8 mouse cellular contexts compared by ENCODE assay signal in genomic region chr10:88356983-88357559, GRCm38 (mm10). TPM values are rescaled to one million over a fixed set of nuclear protein-coding genes. Genes with fewer than 3 reads are reported as not detected.
DNase-seq lines count a peak whose midpoint lies in the region; ATAC-seq and TF ChIP-seq lines count a peak whose summit lies in the region.

No protein-coding gene starts in this region.

- H3K27ac ChIP-seq in hindbrain, embryonic 14.5 days = no peak overlapping the region

- peak; percentile 77 for ATAC-seq in hindbrain, embryonic 14.5 days (ENCODE audit: low FRiP score)

- no peak for TF ChIP-seq CTCF in E14TG2a.4 (conservative IDR thresholded peaks at IDR 0.05; ENCODE audit: low read length)

- H3K36me3 ChIP-seq in E14TG2a.4 (ENCODE audit: insufficient read depth, low read length) = no peaks in the 10 kb centered on the region
- no peaks in the 10 kb centered on the region for H3K36me3 ChIP-seq in hindbrain, embryonic 14.5 days (replicated peaks; ENCODE audit: control insufficient read depth, insufficient read depth)

- peak overlapping the region; percentile 78 for H3K4me3 ChIP-seq in E14TG2a.4 (replicated peaks; ENCODE audit: low read length)
- H3K4me3 ChIP-seq in hindbrain, embryonic 14.5 days (replicated peaks; ENCODE audit: low read length) = peak overlapping the region; percentile 50

- DNase-seq in brain, adult 2 months (ENCODE audit: low read depth, low spot score) = peak; percentile 66
- peak; percentile 71 for DNase-seq in gastrocnemius, adult 18-20 months (ENCODE audit: low spot score)
- peak; percentile 45 for DNase-seq in hindbrain, embryonic 14.5 days (ENCODE audit: low spot score)
- peak; percentile 51 for DNase-seq in layer of hippocampus, postnatal 36 days
- DNase-seq in lung, postnatal 36 days = peak; percentile 85
- DNase-seq in retina, embryonic 14.5 days (ENCODE audit: low spot score) = peak; percentile 53
- DNase-seq in thymus, postnatal 4 days = peak; percentile 72

- no peaks in the 10 kb centered on the region for H3K9me3 ChIP-seq in E14TG2a.4 (ENCODE audit: low read length)
- H3K9me3 ChIP-seq in hindbrain, embryonic 14.5 days (ENCODE audit: control insufficient read depth, low read length) = 0 out of 2 replicates have a peak, but pooled peaks cover 4% of the 10 kb centered on the region

- peaks cover 69% of the 10 kb centered on the region for H3K27me3 ChIP-seq in E14TG2a.4 (ENCODE audit: insufficient read depth, low read length)
- peaks cover 17% of the 10 kb centered on the region for H3K27me3 ChIP-seq in hindbrain, embryonic 14.5 days (ENCODE audit: control insufficient read depth, insufficient read depth, low read length)

- H3K9ac ChIP-seq in hindbrain, embryonic 14.5 days = peak overlapping the region; percentile 57

- H3K4me1 ChIP-seq in E14TG2a.4 (replicated peaks; ENCODE audit: low read depth, low read length) = peaks cover 22% of the 10 kb centered on the region
- H3K4me1 ChIP-seq in hindbrain, embryonic 14.5 days (replicated peaks; ENCODE audit: control insufficient read depth, insufficient read depth, low read length) = peaks cover 9% of the 10 kb centered on the region; the same call in 1 of the 2 replicates

- WGBS in hindbrain, embryonic 14.5 days = 4% methylated on average over 41 of the region's 47 CpGs

- H3K4me2 ChIP-seq in hindbrain, embryonic 14.5 days (replicated peaks) = peak overlapping the region; percentile 79

RNA-seq across cellular contexts. Expression of gene Dram1, which starts 21.8 kb away (rescaled TPM):
- total RNA-seq in gastrocnemius, adult 18-20 months (2021) = 1 to 10 TPM; 1.4 to 2.9 TPM
- 0.44 and 0.82 TPM in 2 replicates for polyA plus RNA-seq in hindbrain, embryonic 14.5 days (2014; fragmentation: Nextera tagmentation; extraction: Ambion mirVana)
- total RNA-seq in layer of hippocampus, postnatal 36 days (2021) = 1 to 10 TPM; 1.2 to 1.5 TPM

RNA-seq across cellular contexts. Expression of gene Gnptab, which starts 21.9 kb away (rescaled TPM):
- total RNA-seq in gastrocnemius, adult 18-20 months (2021) = 10 to 100 TPM; 18.8 to 19.9 TPM
- polyA plus RNA-seq in hindbrain, embryonic 14.5 days (2014; fragmentation: Nextera tagmentation; extraction: Ambion mirVana) = 23.8 TPM in 2 replicates
- total RNA-seq in layer of hippocampus, postnatal 36 days (2021) = 10 to 100 TPM; 71.5 to 80.8 TPM
